Mouse (Mus musculus) left cerebral cortex, adult 2 months (tissue): ENCODE results near the gene Gm12166. TPM values are rescaled to one million over a fixed set of nuclear protein-coding genes. Genes with fewer than 3 reads are reported as not detected.

Source experiments
- DNase-seq, 2 experiments: peaks; one replicate each; pipeline ENCODE4 v3.0.0; 2021 to 2022; ENCODE audit warnings: low spot score in 2 of 2, mixed read lengths in 1 of 2; ENCODE audit errors: extremely low spot score in 1 of 2
- H3K27ac ChIP-seq: fragments of 200-600 bp; 2 replicates; pipeline ENCODE4 v1.8.1; 2022
- H3K4me3 ChIP-seq: fragments of 200-600 bp; 2 replicates; pipeline ENCODE4 v1.8.1; 2022
- CTCF ChIP-seq: fragments of 200-600 bp; IDR thresholded peaks from 2 replicates; pipeline ENCODE4 v1.8.1; 2022; ENCODE audit warnings: antibody characterized with exemption, mild to moderate bottlenecking, moderate library complexity
- intact Hi-C: fragments of 180-260 bp; cut with DNase I; formaldehyde crosslinking; loops from one replicate; pipeline ENCODE4 v1.15.1; 2025
- microRNA-seq, 2 experiments: library from miRNA; unstranded; fragments of <30 nt; microRNA quantifications; one replicate each; pipeline ENCODE4 v1.2.0; 2021
- total RNA-seq, 2 experiments: library from RNA; stranded (reverse); gene quantifications; 2 replicates each; pipeline ENCODE4 v1.2.3; 2021

The Gm12166 gene
- total RNA-seq, 2 experiments from 2014 or later = 2.7 to 3.8 TPM

GRCm38 (mm10) chr11:46021850-46022249 is 30.3 kb downstream of the Gm12166 start:
- H3K4me3 ChIP-seq = no peak overlapping the region
- no peak overlapping the region for H3K27ac ChIP-seq
- TF ChIP-seq CTCF = no peak
- intact Hi-C loops = no loop called here
- no peak for DNase-seq

DNA sequence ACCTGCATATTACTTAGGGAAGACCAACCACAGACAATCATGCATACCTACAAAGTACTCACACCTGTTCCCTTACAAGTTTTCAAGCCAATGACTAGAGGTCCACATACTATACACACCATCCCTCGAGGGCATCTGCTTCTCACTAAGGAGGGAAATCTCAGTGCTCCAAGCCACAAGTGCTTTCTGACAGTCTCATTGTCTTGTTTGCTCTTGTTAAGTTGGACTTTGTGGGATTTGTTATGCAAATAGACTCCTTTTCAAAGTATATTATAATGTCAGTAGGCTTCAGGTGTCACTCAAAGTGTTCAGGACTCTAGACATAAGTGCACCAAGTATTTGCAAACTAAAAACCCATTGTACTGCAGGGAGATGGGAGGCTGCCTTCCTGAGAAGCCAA is 31.9 kb downstream of the Gm12166 start:
- no peak for DNase-seq
- intact Hi-C loops = no loop called here
- Histone ChIP-seq H3K4me3 (no peak overlapping the region), H3K27ac (no peak overlapping the region)
- TF ChIP-seq CTCF = no peak

- intact Hi-C loops = loop anchor here (2.0 kb wide), 1 partner anchor 113 kb away; no protein-coding TSS in a partner anchor
- peak; percentile 65 to 75 for DNase-seq
Observed at GRCm38 (mm10) chr11:46016061-46016460, 36.1 kb downstream of the Gm12166 start.

More at GRCm38 (mm10) chr11:46016061-46016460, 36.1 kb downstream of the Gm12166 start:
- Histone ChIP-seq H3K4me3 (no peak overlapping the region), H3K27ac (no peak overlapping the region)
- peak; percentile 82 for TF ChIP-seq CTCF

Small RNA genes within 50 kb of the gene (microRNA-seq; reads per million reads assigned to microRNA genes)
- 0 reads per million in 2 experiments for gene Mir8100

Other genes starting within 250 kb of the Gm12166 start
- gene Clint1, start 200.3 kb downstream of the Gm12166 start, total RNA-seq = 10 to 100 TPM; 52.5 to 53.4 TPM
- gene Lsm11, start 107.4 kb downstream of the Gm12166 start, total RNA-seq = 10 to 100 TPM; 25.4 to 26.6 TPM
- gene Thg1l, start 96.8 kb downstream of the Gm12166 start, total RNA-seq = 10 to 100 TPM; 10.4 to 12.2 TPM
- under 1 TPM; 0.12 to 0.25 TPM for gene Sox30, start 72.0 kb downstream of the Gm12166 start, total RNA-seq
- 10 to 100 TPM; 19.1 to 19.8 TPM for gene Adam19, start 3.7 kb upstream of the Gm12166 start, total RNA-seq
- gene Nipal4, start 114.2 kb upstream of the Gm12166 start, total RNA-seq = 1 to 10 TPM; 1.2 to 1.4 TPM
- 1 to 10 TPM; 4.9 to 5.2 TPM for gene Fndc9, start 183.2 kb upstream of the Gm12166 start, total RNA-seq